Mouse (Mus musculus) ES-E14 (cell line): ENCODE data around the gene Cd68. TPM values are rescaled to one million over a fixed set of nuclear protein-coding genes. Genes with fewer than 3 reads are reported as not detected.

Source experiments
- DNase-seq: peaks from one replicate; pipeline ENCODE4 v3.0.0-alpha.2; 2013; ENCODE audit warnings: low read depth, low spot score
- H3K27ac ChIP-seq: 2 replicates; pipeline ENCODE4 v1.5.1; 2012; ENCODE audit warnings: low read depth, mild to moderate bottlenecking, low read length, moderate library complexity, mixed read lengths; ENCODE audit not compliant: poor library complexity, insufficient read depth, severe bottlenecking
- H3K36me3 ChIP-seq: 2 replicates; pipeline ENCODE4 v1.6.1; 2012; ENCODE audit warnings: mild to moderate bottlenecking, low read length, moderate library complexity, mixed read lengths; ENCODE audit not compliant: control insufficient read depth, poor library complexity, insufficient read depth, severe bottlenecking
- H3K4me1 ChIP-seq, 2 experiments: fragments of 150-350 bp in 1 of 2; sonication (generic) in 1 of 2; 2 replicates each; pipeline ENCODE4 v1.6.1; 2012; ENCODE audit warnings: low read length in 2 of 2, mild to moderate bottlenecking in 1 of 2, mixed read lengths in 1 of 2; ENCODE audit not compliant: control insufficient read depth in 2 of 2, insufficient read depth in 2 of 2, poor library complexity in 1 of 2
- H3K4me3 ChIP-seq, 2 experiments: fragments of 150-350 bp in 1 of 2; sonication (generic) in 1 of 2; 2 replicates each; pipeline ENCODE4 v1.5.1; 2012; ENCODE audit warnings: low read length in 2 of 2, low read depth in 1 of 2, mild to moderate bottlenecking in 1 of 2, mixed read lengths in 1 of 2; ENCODE audit not compliant: insufficient read depth in 1 of 2, poor library complexity in 1 of 2, severe bottlenecking in 1 of 2
- H3K9ac ChIP-seq: 2 replicates; pipeline ENCODE4 v1.6.1; 2012; ENCODE audit warnings: low read depth, mild to moderate bottlenecking, low read length, mixed read lengths; ENCODE audit not compliant: poor library complexity, insufficient read depth, severe bottlenecking
- H3K9me3 ChIP-seq: fragments of 150-350 bp; sonication (generic); 2 replicates; pipeline ENCODE4 v1.6.1; 2012; ENCODE audit warnings: low read depth, mild to moderate bottlenecking, low read length; ENCODE audit not compliant: control insufficient read depth, insufficient read depth
- CHD2 ChIP-seq: IDR thresholded peaks from 2 replicates; pipeline ENCODE4 v1.6.1; 2014; ENCODE audit warnings: mild to moderate bottlenecking, low read depth, low read length, inconsistent platforms
- HCFC1 ChIP-seq: IDR thresholded peaks from 2 replicates; pipeline ENCODE4 v1.6.1; 2012; ENCODE audit warnings: low read length, inconsistent platforms, borderline replicate concordance; ENCODE audit not compliant: insufficient read depth
- MAFK ChIP-seq: IDR thresholded peaks from 2 replicates; pipeline ENCODE4 v1.6.1; 2014; ENCODE audit warnings: mild to moderate bottlenecking, low read depth, low read length, inconsistent platforms; ENCODE audit not compliant: insufficient read depth
- ZC3H11A ChIP-seq: IDR thresholded peaks from 2 replicates; pipeline ENCODE4 v1.6.1; 2012; ENCODE audit warnings: low read depth, mild to moderate bottlenecking, inconsistent platforms, low read length, borderline replicate concordance
- ZNF384 ChIP-seq: IDR thresholded peaks from 2 replicates; pipeline ENCODE4 v1.6.1; 2012; ENCODE audit warnings: low read depth, low read length, inconsistent platforms
- in situ Hi-C, 2 experiments: fragments of 600-800 bp; cut with MboI; formaldehyde crosslinking; loops; one replicate each; pipeline ENCODE4 v1.15.1; 2025; ENCODE audit warnings: low sequenced_read_pairs in 2 of 2, inconsistent platforms in 1 of 2; ENCODE audit not compliant: unreplicated experiment in 2 of 2
- total RNA-seq: library from RNA; depleted of rRNA; stranded (reverse); fragments of 300-350 nt; gene quantifications from 2 replicates; pipeline ENCODE4 v1.2.3, GENCODE M21; 2012

Cd68 gene
- total RNA-seq, 1 experiment = 23.4 TPM

DNA sequence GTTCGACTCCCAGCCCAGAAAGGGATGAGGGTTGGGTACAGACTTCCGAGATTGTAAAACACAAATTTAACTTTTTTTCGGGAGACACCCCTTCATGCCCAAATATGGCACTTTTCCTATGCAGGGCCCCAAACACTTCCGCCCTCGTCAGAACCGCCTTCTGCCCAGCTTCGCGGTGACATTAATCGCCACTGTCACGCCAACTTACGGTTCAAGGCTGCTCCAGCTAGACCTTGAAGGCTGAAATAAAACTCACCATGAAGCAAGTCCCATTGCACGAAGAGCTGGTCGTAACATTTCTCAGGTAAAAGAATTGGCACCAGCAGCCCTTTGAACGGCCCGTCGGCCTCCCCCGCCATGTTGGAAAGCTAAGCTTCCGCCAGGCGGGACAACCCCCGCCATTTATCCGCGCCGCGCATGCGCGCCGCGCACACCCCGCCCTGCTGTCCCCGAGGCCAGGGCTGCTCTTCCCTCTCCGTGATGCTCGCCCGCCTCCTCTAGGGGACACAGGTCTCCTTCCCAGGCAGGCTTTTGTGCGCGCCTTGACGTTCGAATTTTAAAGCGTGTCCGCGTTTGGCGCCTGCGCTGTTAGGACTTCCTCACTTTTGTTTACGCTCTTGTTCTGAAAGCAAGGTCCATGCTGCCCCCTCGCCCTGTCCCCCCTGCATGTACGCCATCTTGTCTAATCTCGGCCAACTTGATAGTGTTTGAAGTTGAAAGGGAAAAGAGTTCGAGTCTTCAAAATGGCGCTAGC is 3.6 kb downstream of the Cd68 start, which contains the start of gene Mpdu1:
Gene Mpdu1 (minus strand): TSS at position 430 of the 754 bp plus-strand sequence.
- in situ Hi-C loops = no loop called here
- Histone ChIP-seq H3K9ac (peak within 1 kb of the TSS; percentile 94), H3K27ac (peak within 1 kb of the TSS; percentile 96), H3K36me3 (peaks cover 23% of the 10 kb centered on the region), H3K4me1 (peaks cover 0 to 13% of the 10 kb centered on the region in 2 experiments; a peak in 2 of 4 replicates), H3K4me3 (peak within 1 kb of the TSS; percentile 85 to 87), H3K9me3 (no peaks in the 10 kb centered on the region)
- peak; percentile 90 for DNase-seq
- peak; percentile 61; the same call in 1 of the 2 replicates for TF ChIP-seq HCFC1
- TF ChIP-seq ZNF384 = peak; percentile 36; the same call in 1 of the 2 replicates
- TF ChIP-seq CHD2 = no peak
- no peak for TF ChIP-seq ZC3H11A
- no peak for TF ChIP-seq MAFK

GRCm38 (mm10) chr11:69661221-69661881 is 4.6 kb downstream of the Cd68 start:
- in situ Hi-C loops = no loop called here
- TF ChIP-seq HCFC1 (no peak), MAFK (no peak)
- peaks cover 27% of the 10 kb centered on the region for H3K36me3 ChIP-seq

GRCm38 (mm10) chr11:69657462-69657881 is 8.5 kb downstream of the Cd68 start:
- in situ Hi-C loops = loop anchor here in 1 of 2 experiments (10.0 kb wide), 1 partner anchor 57 kb away; no protein-coding TSS in a partner anchor
- TF ChIP-seq ZNF384 = no peak
- TF ChIP-seq CHD2 = no peak
- no peak for TF ChIP-seq MAFK
- no peak for TF ChIP-seq HCFC1
- no peak for TF ChIP-seq ZC3H11A
- H3K9ac ChIP-seq = peak overlapping the region; percentile 35; the same call in 1 of the 2 replicates
- H3K9me3 ChIP-seq = no peaks in the 10 kb centered on the region
- H3K36me3 ChIP-seq = peaks cover 31% of the 10 kb centered on the region
- no peak for DNase-seq
- H3K4me3 ChIP-seq = peak overlapping the region; percentile 50 to 76; a peak in 3 of 4 replicates
- H3K4me1 ChIP-seq = peaks cover 3 to 14% of the 10 kb centered on the region in 2 experiments; a peak in 3 of 4 replicates
- H3K27ac ChIP-seq = peak overlapping the region; percentile 52

More at GRCm38 (mm10) chr11:69661221-69661881, 4.6 kb downstream of the Cd68 start:
- Histone ChIP-seq H3K9me3 (no peaks in the 10 kb centered on the region), H3K4me3 (peak overlapping the region; percentile 85 to 87; a peak in 3 of 4 replicates), H3K27ac (peak overlapping the region; percentile 96; the same call in 1 of the 2 replicates), H3K9ac (peak overlapping the region; percentile 94), H3K4me1 (peaks cover 3 to 15% of the 10 kb centered on the region in 2 experiments; a peak in 3 of 4 replicates)
- DNase-seq = no peak

GRCm38 (mm10) chr11:69656617-69657461 is 9.1 kb downstream of the Cd68 start:
- Histone ChIP-seq H3K4me3 (peak overlapping the region; percentile 71 to 76; a peak in 3 of 4 replicates), H3K9me3 (no peaks in the 10 kb centered on the region), H3K4me1 (peaks cover 3 to 14% of the 10 kb centered on the region in 2 experiments; a peak in 3 of 4 replicates), H3K27ac (peak overlapping the region; percentile 88), H3K36me3 (peaks cover 37% of the 10 kb centered on the region), H3K9ac (peak overlapping the region; percentile 81; the same call in 1 of the 2 replicates)
- TF ChIP-seq HCFC1 (no peak), ZC3H11A (peak; percentile 17; the same call in 1 of the 2 replicates)
- in situ Hi-C loops = loop anchor here in 1 of 2 experiments (10.0 kb wide), 1 partner anchor 58 kb away; no protein-coding TSS in a partner anchor
- no peak for DNase-seq
